Mouse (Mus musculus): ENCODE results near the gene Phlpp2.

- no peak for TF ChIP-seq CTCF (IDR thresholded peaks at IDR 0.05; ENCODE audit: extremely low read depth, insufficient read depth, low read length)
- TF ChIP-seq POLR2A (IDR thresholded peaks at IDR 0.05; ENCODE audit: extremely low read depth, insufficient read depth, low read length), result no peak
Observed at GRCm38 (mm10) chr8:109989151-109989550, 120.8 kb downstream of the Phlpp2 start.
